Mouse (Mus musculus): Measurements from ENCODE around the gene Ripk1.
A peak's percentile ranks its signal among the peaks of the same experiment; 100 is the strongest.
"Not testable (repeated sequence)": the region's sequence is repeated elsewhere in the genome, so short reads cannot be mapped to it uniquely, and the experiment has no call there.

Gene Ripk1

GRCm38 (mm10) chr13:34037172-34038055, 35.3 kb downstream of the Ripk1 start, which contains the start of gene Bphl:
Bphl (plus strand) TSS chr13:34037597.
- peak; percentile 96 for DNase-seq (ENCODE audit: low read depth, low spot score)

GRCm38 (mm10) chr13:34038056-34038432, 35.9 kb downstream of the Ripk1 start:
- DNase-seq (ENCODE audit: low read depth, low spot score) = peak; percentile 7

- no peak for DNase-seq (ENCODE audit: low read depth, low spot score)
Measured at GRCm38 (mm10) chr13:34038901-34039341, 36.8 kb downstream of the Ripk1 start.

GRCm38 (mm10) chr13:34040091-34040490, 37.9 kb downstream of the Ripk1 start:
- no peak for DNase-seq (ENCODE audit: low read depth, low spot score)

GRCm38 (mm10) chr13:34043716-34044393, 41.7 kb downstream of the Ripk1 start:
- no peak for DNase-seq (ENCODE audit: low read depth, low spot score)

GRCm38 (mm10) chr13:34045511-34046249, 43.5 kb downstream of the Ripk1 start:
- no peak for DNase-seq (ENCODE audit: low read depth, low spot score)

- DNase-seq (ENCODE audit: low read depth, low spot score) = peak; percentile 90
Measured at GRCm38 (mm10) chr13:34046421-34047012, 44.4 kb downstream of the Ripk1 start.

GRCm38 (mm10) chr13:34047526-34047925, 45.4 kb downstream of the Ripk1 start:
- DNase-seq (ENCODE audit: low read depth, low spot score) = no peak

GRCm38 (mm10) chr13:34050479-34050878, 48.3 kb downstream of the Ripk1 start:
- no peak for DNase-seq (ENCODE audit: low read depth, low spot score)

GRCm38 (mm10) chr13:34051692-34052091, 49.5 kb downstream of the Ripk1 start:
- DNase-seq (ENCODE audit: low read depth, low spot score) = no peak

- no peak for DNase-seq (ENCODE audit: low read depth, low spot score)
Measured at GRCm38 (mm10) chr13:34053673-34054282, 51.6 kb downstream of the Ripk1 start.

GRCm38 (mm10) chr13:34054391-34054790, 52.2 kb downstream of the Ripk1 start:
- no peak for DNase-seq (ENCODE audit: low read depth, low spot score)

- no peak for DNase-seq (ENCODE audit: low read depth, low spot score)
Measured at GRCm38 (mm10) chr13:34054983-34055382, 52.8 kb downstream of the Ripk1 start.

- no peak for DNase-seq (ENCODE audit: low read depth, low spot score)
Measured at GRCm38 (mm10) chr13:34057252-34057651, 55.1 kb downstream of the Ripk1 start.

GRCm38 (mm10) chr13:34060061-34060460, 57.9 kb downstream of the Ripk1 start:
- no peak for DNase-seq (ENCODE audit: low read depth, low spot score)

GRCm38 (mm10) chr13:34062466-34062865, 60.3 kb downstream of the Ripk1 start:
- no peak for DNase-seq (ENCODE audit: low read depth, low spot score)

- peak; percentile 77 for DNase-seq (ENCODE audit: low read depth, low spot score)
Measured at GRCm38 (mm10) chr13:34066351-34066750, 64.2 kb downstream of the Ripk1 start.

- no peak for DNase-seq (ENCODE audit: low read depth, low spot score)
Measured at GRCm38 (mm10) chr13:34070296-34070695, 68.1 kb downstream of the Ripk1 start.

- DNase-seq (ENCODE audit: low read depth, low spot score) = no peak
Measured at GRCm38 (mm10) chr13:34071836-34072235, 69.7 kb downstream of the Ripk1 start.

GRCm38 (mm10) chr13:34072847-34073246, 70.7 kb downstream of the Ripk1 start:
- no peak for DNase-seq (ENCODE audit: low read depth, low spot score)

- not testable (repeated sequence) for DNase-seq (ENCODE audit: low read depth, low spot score)
Measured at GRCm38 (mm10) chr13:34074441-34074840, 72.3 kb downstream of the Ripk1 start.

Measured in 3T3-L1 (cell line).